Mouse (Mus musculus) Muller cell, postnatal 12 days (primary cell): ENCODE measurements around the gene Pdlim7.

Experiments used
- DNase-seq: peaks from one replicate; pipeline ENCODE4 v3.0.0-alpha.2; 2015; ENCODE audit errors: inconsistent ontology term

Pdlim7 gene

DNA sequence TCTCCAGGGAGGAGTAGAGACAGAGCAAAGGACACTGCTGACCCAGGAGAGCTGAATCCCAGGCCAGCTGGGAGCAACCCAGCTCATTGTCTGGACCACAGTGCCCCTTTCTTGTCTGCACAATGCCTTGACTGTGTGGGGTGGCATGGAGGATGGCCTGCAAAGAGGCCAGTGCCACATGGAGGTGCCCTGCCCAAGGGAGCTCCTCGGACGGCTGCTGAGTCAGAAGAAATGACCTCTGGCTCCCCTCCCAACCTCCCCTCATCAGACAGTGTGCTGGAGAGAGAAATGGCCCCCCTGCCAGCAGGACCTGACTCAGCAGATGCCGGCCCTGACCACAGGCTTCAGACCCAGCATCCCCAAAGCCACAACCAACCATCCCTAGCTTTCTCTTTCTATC, 48.3 kb downstream of the Pdlim7 start:
- DNase-seq, result peak; percentile 99

DNA sequence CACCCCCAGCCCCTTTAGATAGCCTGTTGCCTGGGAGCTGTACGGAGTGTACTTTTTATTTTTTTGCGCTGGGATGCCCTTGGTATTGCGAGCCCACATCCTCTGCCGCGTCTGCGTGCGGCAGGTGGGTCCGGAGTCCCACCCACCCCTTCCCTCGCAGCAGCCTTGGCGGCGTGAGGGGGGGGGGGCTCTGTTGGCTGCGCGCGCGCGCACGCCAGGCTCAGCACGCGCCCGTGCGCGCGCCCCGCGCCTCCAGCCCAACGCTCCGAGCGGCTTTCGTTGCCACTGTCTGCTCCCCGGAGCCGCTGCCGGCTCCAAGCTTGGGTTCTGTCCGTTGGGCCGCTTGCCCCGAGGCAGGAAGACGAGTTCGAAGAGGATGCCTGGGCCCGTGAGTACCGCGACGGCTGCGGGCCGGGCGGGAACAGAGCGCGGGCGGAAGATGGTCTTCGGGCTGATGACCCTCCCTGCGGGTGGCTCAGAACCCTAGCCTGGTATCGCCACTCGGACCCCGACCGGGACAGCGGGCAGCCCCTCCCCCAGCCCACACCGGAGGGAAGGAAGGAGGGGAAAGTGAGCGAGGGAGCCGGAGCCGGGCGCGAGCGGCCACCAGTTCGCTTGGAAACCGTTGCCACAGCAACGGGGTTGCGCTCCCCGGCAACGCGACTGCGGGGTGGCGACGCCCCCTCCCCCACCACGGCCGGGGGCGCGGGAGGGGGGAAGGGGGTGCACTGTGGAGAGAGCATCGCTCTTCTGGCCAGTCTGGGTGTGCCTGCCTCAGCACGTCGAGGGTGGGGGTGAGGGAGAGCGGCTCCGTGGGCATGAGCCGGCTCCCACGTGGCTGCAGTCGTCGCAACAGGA, 49.2 kb downstream of the Pdlim7 start, which contains the start of gene Prr7:
Gene Prr7, plus strand, starts transcription at position 241 of the 858 bp plus-strand sequence.
- peak; percentile 86 for DNase-seq

DNA sequence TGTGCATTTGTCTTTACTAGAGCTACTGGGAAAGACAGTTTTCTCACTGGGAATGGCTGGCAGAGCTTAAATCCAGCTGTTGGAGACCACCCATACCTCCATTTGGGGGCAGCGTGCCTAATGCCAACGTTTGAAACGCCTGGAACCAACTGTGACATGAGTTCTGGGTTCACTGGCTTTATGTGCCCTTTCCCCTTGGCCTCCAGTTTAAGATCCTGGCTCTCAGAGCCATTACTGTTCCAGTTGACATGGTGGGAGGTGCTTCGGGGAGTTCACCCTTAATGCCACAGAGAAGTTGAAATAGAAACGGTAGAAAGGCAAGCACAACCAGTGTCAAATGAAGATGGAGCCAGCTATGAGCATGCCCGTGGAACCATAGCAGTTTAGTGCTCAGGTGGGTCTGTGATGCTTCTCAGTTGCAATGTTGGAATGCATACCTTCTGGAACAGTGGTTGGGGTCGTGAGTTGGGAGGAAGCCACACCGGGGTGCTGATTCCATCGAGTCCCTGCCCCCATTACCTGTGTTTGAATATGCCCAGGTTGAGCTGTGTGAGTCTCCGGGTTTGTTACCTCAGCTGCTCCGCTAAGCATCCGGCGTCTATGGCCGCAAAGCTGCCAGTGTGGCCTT, 50.0 kb downstream of the Pdlim7 start:
- no peak for DNase-seq

DNA sequence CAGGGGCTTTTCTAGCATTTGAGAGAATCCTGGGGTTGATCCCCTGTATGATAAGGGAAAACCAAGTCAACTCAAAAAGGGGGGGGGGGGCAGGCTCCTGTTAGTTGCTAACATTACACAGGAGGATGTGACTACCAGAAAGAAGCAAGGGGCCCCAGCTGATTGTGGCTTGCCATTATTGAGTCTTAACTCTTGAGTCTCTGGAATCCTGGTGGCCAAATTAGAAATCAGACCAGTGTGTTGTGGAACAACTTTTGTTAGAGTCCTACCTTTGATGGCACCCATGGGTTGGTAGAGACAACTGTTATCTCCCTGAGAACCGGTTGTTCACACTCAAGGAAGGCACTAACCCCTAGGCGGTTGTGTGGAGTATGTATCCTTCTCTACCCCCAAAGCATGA, 50.5 kb downstream of the Pdlim7 start:
- DNase-seq, result no peak

DNA sequence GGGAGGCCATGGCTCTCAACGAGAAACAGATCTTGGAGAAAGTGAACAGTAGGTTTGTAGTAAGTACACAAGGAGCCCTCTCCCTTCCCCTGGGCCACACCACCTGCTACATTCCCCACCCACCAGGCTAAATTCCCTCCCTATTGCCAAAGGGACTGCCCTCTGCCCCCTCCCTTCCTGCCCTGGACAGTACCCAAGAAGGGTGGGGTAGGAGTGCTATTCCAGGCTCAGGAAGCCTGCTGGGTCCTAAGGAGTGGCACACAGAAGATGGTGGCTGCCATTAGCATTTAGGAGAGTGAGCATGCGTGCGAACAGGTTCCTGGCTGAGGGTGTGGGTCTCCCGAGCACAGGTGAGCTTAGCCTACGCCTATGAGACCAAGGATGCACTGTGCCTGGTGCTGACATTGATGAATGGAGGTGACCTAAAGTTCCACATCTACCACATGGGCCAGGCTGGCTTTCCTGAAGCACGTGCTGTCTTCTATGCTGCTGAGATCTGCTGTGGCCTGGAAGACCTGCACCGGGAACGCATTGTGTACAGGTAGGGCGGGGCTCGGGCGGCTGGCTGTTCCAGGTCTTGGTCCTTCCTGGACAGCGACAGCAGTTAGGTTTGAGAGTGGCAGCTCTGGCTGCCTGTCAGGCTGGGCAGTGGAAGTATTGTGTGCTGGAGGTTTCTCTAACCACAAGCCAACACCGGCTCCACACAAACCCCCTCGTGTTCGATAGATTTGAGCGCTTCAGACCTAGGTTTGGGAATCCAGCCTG, 61.5 kb downstream of the Pdlim7 start:
- DNase-seq, result no peak

DNA sequence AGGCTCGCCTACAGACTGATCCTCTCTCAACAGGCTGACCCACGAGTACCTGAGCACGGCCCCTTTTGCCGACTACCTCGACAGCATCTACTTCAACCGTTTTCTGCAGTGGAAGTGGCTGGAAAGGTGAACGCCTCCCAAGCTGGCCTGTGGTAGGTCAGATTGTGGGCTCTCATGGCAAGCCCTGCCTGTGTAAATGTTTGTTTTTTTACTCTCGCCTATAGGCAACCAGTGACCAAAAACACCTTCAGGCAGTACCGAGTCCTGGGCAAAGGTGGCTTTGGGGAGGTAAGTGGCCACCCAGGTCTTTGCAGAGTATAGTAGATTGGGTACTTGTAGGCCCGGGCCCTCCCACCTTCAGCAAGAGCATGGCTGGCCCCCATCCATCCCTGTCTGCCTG, 62.2 kb downstream of the Pdlim7 start:
- DNase-seq, result no peak

DNA sequence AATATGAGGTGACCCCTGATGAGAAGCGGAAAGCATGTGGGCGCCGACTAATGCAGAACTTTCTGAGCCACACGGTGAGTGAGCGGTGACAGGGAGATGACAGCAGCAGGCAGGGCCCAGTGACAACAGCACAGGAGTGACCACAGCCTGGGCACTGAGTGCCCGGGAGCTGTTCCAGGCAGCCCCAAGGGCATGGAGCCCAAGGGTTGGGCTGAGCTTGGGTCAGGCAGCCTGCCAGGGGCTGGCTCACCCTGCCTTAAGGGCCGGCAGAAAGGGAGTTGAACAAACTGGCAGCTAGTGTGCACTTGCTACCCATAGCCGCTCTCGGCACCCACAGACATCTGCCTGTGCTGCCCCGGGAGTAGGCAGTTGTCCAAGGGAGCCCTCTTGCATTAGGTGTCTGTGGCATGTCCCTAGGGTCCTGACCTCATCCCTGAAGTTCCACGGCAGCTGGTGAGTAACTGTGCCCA, 62.9 kb downstream of the Pdlim7 start:
- DNase-seq, result peak; percentile 95

DNA sequence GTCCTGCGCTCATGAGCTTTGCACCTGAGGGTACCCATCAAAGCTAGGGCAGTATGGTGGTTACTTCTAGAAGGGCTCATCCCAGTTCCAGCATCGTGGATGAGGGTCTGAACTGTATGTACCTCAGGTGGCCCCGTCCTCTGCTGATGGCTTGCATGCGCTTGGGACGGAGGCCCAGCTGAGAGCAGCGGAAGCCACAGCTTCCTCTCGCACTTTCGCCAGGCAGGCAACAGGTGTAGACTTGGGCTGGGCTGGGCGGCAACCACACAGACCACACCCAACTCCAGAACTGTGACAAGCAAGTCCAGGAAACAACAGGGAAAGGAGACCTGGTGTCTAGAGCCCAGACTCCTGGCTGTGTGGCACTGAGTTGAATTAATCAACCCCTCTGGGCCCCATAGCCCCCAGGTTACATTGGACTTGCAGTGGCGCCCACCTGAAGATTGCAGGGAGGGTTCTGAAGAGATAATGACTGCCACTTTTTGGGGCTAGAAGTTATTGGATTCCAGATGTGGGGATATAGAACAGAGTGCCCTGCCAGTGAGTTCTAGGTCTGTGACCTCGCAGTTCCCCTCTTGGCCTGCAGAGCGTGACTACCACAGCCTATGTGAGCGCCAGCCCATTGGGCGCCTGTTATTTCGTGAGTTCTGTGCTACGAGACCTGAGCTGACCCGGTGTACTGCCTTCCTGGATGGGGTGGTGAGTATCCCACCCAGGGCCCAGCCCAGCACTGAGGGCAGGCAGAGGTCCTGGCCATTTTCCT, 63.6 kb downstream of the Pdlim7 start:
- no peak for DNase-seq

DNA sequence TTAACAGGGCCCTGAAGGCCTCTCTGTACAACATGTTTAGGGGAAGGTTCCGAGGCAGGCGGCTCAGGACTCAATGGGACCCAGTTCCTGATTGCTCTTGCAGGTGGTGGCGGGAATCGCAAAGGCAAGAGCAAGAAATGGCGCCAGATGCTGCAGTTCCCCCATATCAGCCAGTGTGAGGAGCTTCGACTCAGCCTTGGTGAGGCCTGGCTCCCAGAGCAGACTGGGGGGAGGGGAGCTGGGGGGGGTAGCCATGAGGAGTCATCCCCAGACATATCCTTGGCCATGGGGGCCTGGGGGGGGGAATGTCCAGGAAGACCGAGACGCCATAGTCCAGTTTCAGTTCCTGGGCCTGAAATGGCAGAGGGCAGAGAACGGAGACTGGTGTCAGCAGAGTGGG, 64.3 kb downstream of the Pdlim7 start:
- no peak for DNase-seq

DNA sequence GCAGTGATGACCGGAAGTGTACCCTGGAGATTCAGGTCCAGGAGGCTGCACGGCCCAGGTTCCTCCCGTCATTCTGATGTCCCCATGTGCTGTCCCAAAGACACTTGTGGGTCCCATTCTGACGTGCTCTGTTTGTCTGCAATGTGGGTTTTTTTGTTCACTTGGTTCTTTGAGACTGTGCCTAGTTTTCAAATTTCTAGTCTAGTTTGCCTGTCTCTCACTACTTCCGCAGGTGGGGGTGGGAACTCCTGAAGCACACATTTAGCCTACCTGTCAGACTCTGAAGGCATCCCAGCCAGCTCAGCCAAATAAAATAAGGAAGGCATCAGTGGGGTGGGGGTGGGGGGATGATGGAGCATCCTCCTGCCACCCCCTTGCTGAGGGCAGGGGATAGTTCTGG, 65.3 kb downstream of the Pdlim7 start:
- DNase-seq, result no peak

DNA sequence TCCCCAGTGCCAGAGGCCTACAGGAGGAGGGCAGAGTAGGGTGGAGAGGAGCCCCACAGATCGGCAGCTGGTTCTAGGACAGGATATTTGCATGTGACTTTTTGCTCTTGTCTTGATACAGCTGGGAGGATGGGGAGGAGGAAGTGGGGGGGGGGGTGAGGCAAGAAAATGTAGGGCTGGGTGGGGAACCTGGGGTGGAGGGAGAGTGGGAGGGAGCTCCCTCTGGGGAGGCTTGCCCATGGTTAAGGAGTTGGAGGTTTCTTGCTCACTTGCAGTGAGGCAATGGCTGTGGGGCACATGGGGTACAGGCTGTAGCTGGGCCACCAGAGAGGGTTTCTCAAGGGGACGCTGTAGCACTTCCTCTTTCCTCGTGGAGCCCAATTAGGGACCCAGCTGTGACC, 65.9 kb downstream of the Pdlim7 start:
- DNase-seq, result no peak

DNA sequence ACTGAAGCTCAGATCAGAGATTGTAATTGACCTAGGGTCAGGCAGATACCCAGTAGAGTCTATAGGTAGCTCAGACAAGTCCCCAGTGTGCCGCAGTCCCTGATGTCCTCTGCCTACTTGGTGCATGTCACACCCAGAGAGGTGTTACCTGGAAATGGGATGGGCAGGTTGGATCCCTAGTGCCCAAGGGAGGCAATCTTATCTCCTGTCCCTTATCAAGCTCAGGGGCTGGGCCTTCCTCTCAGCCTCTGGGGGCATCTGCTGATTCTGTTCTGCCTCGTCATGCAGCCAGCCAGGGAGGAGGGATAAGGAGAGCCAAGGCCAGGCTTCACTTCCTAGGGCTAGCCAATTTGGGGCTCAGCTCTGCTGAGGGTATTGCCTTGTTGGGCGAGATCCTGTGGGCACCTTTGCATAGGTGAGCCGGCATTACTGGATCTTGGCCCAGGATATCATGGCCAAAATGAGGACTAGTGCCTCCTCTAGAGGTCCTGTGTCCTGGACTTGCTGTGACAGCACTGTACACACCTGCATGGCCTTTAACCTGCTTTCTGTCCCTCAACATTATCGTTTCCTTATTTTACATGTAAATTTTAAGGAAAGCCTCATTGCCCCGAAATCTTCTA, 66.9 kb downstream of the Pdlim7 start:
- DNase-seq, result no peak
